Mouse (Mus musculus) small intestine, adult 2 months (tissue): ENCODE results near the gene Cdh4.

Source experiments
- CTCF ChIP-seq: fragments of 200-500 bp; IDR thresholded peaks from 2 replicates; pipeline ENCODE4 v1.5.1; 2012; ENCODE audit warnings: low read depth, mild to moderate bottlenecking, control low read depth, inconsistent platforms, low read length, moderate library complexity, mixed read lengths; ENCODE audit not compliant: insufficient replicate concordance, insufficient read length; ENCODE audit errors: extremely low read depth
- POLR2A ChIP-seq: fragments of 200-500 bp; IDR thresholded peaks from 2 replicates; pipeline ENCODE4 v1.6.1; 2012; ENCODE audit warnings: low read depth, mild to moderate bottlenecking, control low read depth, inconsistent platforms, low read length, moderate library complexity

DNA sequence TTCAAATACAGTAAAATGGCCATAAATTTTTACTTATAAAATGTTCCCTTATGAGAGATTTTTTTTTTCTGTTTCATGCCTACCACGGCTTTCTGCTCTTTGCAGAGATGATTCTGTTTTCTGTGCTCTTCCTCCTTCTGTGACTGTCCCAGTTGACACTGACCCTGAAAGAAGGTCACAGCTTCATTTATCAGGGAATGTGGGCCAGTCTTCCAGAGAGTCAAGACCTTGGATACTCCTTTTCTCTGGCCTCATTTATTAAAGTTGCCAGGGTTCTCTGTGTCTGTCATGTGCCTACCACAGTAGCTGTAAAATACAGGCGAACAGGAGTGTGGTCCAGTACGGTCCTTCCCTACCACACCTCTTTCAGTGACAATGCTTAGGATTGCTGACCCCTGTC, 162.5 kb downstream of the Cdh4 start:
- TF ChIP-seq CTCF (no peak), POLR2A (no peak)
